ENCODE assay signal across 8 mouse cellular contexts in genomic region chr3:98025921-98026880, GRCm38 (mm10). TPM values are rescaled to one million over a fixed set of nuclear protein-coding genes. Genes with fewer than 3 reads are reported as not detected.
DNase-seq lines count a peak whose midpoint lies in the region; ATAC-seq and TF ChIP-seq lines count a peak whose summit lies in the region.

No protein-coding gene starts in this region.

- ATAC-seq in heart, embryonic 11.5 days (replicated peaks; ENCODE audit: insufficient number of reproducible peaks, low FRiP score, low TSS enrichment), result peak; percentile 41; the same call in 1 of the 2 replicates
- peak; percentile 78 for ATAC-seq in midbrain, embryonic 13.5 days

- DNase-seq in liver, adult 2 months (ENCODE audit: extremely low read depth, low read depth, low spot score), result peak; percentile 91
- no peak for DNase-seq in liver
- DNase-seq in kidney, postnatal 36 days, result peak; percentile 65 to 74
- no peak for DNase-seq in frontal cortex, postnatal 25 days (ENCODE audit: low spot score in 2 of 2)
- DNase-seq in right cerebral cortex, postnatal 4 days, result no peak
- no peak for DNase-seq in ovary, postnatal 14 days (ENCODE audit: low spot score)

- TF ChIP-seq POLR2A in liver, adult 2 months (IDR thresholded peaks at IDR 0.05; ENCODE audit: extremely low read depth, insufficient read depth, low read length), result no peak

- 26% methylated on average over 10 of the region's 10 CpGs for WGBS in liver, adult 2 months
- 28% methylated on average over 10 of the region's 10 CpGs for WGBS in heart, embryonic 11.5 days (ENCODE audit: insufficient replicate concordance)
- 29% methylated on average over 10 of the region's 10 CpGs for WGBS in midbrain, embryonic 13.5 days

- no peaks in the 10 kb centered on the region for H3K36me3 ChIP-seq in liver, adult 2 months (ENCODE audit: control insufficient read depth, insufficient read depth, low read length)
- H3K36me3 ChIP-seq in heart, embryonic 11.5 days (ENCODE audit: control insufficient read depth, insufficient read depth, low read length), result no peaks in the 10 kb centered on the region
- H3K36me3 ChIP-seq in midbrain, embryonic 13.5 days, result no peaks in the 10 kb centered on the region

- no peaks in the 10 kb centered on the region for H3K27me3 ChIP-seq in liver, adult 2 months (ENCODE audit: control insufficient read depth, insufficient read depth, low read length)
- no peaks in the 10 kb centered on the region for H3K27me3 ChIP-seq in heart, embryonic 11.5 days (ENCODE audit: control insufficient read depth, insufficient read depth, low read length)
- H3K27me3 ChIP-seq in midbrain, embryonic 13.5 days, result no peaks in the 10 kb centered on the region; the same call in 1 of the 2 replicates

- peak overlapping the region; percentile 41 for H3K27ac ChIP-seq in liver, adult 2 months (replicated peaks; ENCODE audit: insufficient read depth, low read depth, low read length)
- H3K27ac ChIP-seq in heart, embryonic 11.5 days (ENCODE audit: low read depth, low read length), result peak overlapping the region; percentile 92
- H3K27ac ChIP-seq in midbrain, embryonic 13.5 days, result 0 out of 2 replicates have a peak overlapping the region, but pooled peaks have one; percentile 20

- H3K9me3 ChIP-seq in heart, embryonic 11.5 days (replicated peaks; ENCODE audit: control insufficient read depth, low read length), result no peaks in the 10 kb centered on the region
- H3K9me3 ChIP-seq in midbrain, embryonic 13.5 days, result no peaks in the 10 kb centered on the region

- peak overlapping the region; percentile 12; the same call in 1 of the 2 replicates for H3K9ac ChIP-seq in liver, adult 2 months (ENCODE audit: low read depth, low read length)
- H3K9ac ChIP-seq in heart, embryonic 11.5 days (ENCODE audit: low read depth, low read length), result peak overlapping the region; percentile 49; the same call in 1 of the 2 replicates
- H3K9ac ChIP-seq in midbrain, embryonic 13.5 days (replicated peaks), result no peak overlapping the region

- H3K4me2 ChIP-seq in heart, embryonic 11.5 days, result peak overlapping the region; percentile 55
- H3K4me2 ChIP-seq in midbrain, embryonic 13.5 days (replicated peaks), result no peak overlapping the region

- H3K79me2 ChIP-seq in liver, adult 2 months (ENCODE audit: control insufficient read depth, insufficient read depth, low read length), result peaks cover 38% of the 10 kb centered on the region

- H3K4me1 ChIP-seq in liver, adult 2 months (ENCODE audit: control insufficient read depth, insufficient read depth, low read length), result peaks cover 38% of the 10 kb centered on the region
- H3K4me1 ChIP-seq in heart, embryonic 11.5 days (ENCODE audit: control insufficient read depth, insufficient read depth, low read length), result peaks cover 56% of the 10 kb centered on the region
- H3K4me1 ChIP-seq in midbrain, embryonic 13.5 days (replicated peaks), result peaks cover 49% of the 10 kb centered on the region

- H3K4me3 ChIP-seq in liver, adult 2 months (ENCODE audit: insufficient read depth, low read depth, low read length), result no peak overlapping the region
- H3K4me3 ChIP-seq in heart, embryonic 11.5 days (ENCODE audit: low read depth, low read length), result no peak overlapping the region
- no peak overlapping the region for H3K4me3 ChIP-seq in midbrain, embryonic 13.5 days (replicated peaks)

- no peak for TF ChIP-seq CTCF in liver, adult 2 months (IDR thresholded peaks at IDR 0.05; ENCODE audit: low read depth, low read length)

RNA-seq across cellular contexts. Expression of gene Notch2, which starts 12.9 kb away (rescaled TPM):
- 16.0 and 27.0 TPM in 2 replicates for total RNA-seq in liver, adult 2 months (2014; rRNA removed)
- 12.1 and 12.5 TPM in 2 replicates for polyA plus RNA-seq in liver, adult 2 months (2012; rRNA removed)
- 12.5 and 13.4 TPM in 2 replicates for polyA plus RNA-seq in heart, embryonic 11.5 days (2014; fragmentation: Nextera tagmentation; extraction: Ambion mirVana)
- 9.0 and 10.0 TPM in 2 replicates for polyA plus RNA-seq in midbrain, embryonic 13.5 days (2015; fragmentation: Nextera tagmentation; extraction: Ambion mirVana)

Comparison
In these comparisons a context has a peak if more than half of its experiments do, and no peak if none do; other contexts are left out.
1. DNase-seq: peak in liver, adult 2 months (single experiment) and kidney, postnatal 36 days (2 of 2); none in liver (single experiment), frontal cortex, postnatal 25 days (0 of 2), right cerebral cortex, postnatal 4 days (single experiment) and ovary, postnatal 14 days (single experiment).
2. H3K27ac ChIP-seq: peak in every context shown above with its lines; median percentile 92 in heart, embryonic 11.5 days; 41 in liver, adult 2 months; 20 in midbrain, embryonic 13.5 days.